Mouse (Mus musculus) forebrain, embryonic 12.5 days (tissue): Measurements from ENCODE around the gene Cyp2c37. TPM values are rescaled to one million over a fixed set of nuclear protein-coding genes. Genes with fewer than 3 reads are reported as not detected.
"Not testable (repeated sequence)": the region's sequence is repeated elsewhere in the genome, so short reads cannot be mapped to it uniquely, and the experiment has no call there.

ENCODE experiments used
- ATAC-seq: fragments of 200-750 bp; cut with Nextera tagmentation; 2 replicates; pipeline ENCODE4 v1.8.0; 2017; ENCODE audit warnings: moderate TSS enrichment; ENCODE audit not compliant: low FRiP score
- H3K27ac ChIP-seq: fragments of 300-500 bp; sonication (generic); 2 replicates; pipeline ENCODE4 v1.5.1; 2016; ENCODE audit warnings: mild to moderate bottlenecking
- H3K27me3 ChIP-seq: fragments of 300-500 bp; sonication (generic); 2 replicates; pipeline ENCODE4 v1.6.1; 2016; ENCODE audit warnings: mild to moderate bottlenecking
- H3K36me3 ChIP-seq: fragments of 300-500 bp; sonication (generic); replicated peaks from 2 replicates; pipeline ENCODE4 v1.6.1; 2016; ENCODE audit warnings: mild to moderate bottlenecking
- H3K4me1 ChIP-seq: fragments of 300-500 bp; sonication (generic); 2 replicates; pipeline ENCODE4 v1.6.1; 2016
- H3K4me2 ChIP-seq: fragments of 300-500 bp; sonication (generic); 2 replicates; pipeline ENCODE4 v1.6.1; 2016; ENCODE audit warnings: mild to moderate bottlenecking, moderate library complexity
- H3K4me3 ChIP-seq: fragments of 300-500 bp; sonication (generic); replicated peaks from 2 replicates; pipeline ENCODE4 v1.5.1; 2016; ENCODE audit warnings: mild to moderate bottlenecking
- H3K9ac ChIP-seq: fragments of 300-500 bp; sonication (generic); 2 replicates; pipeline ENCODE4 v1.6.1; 2016; ENCODE audit warnings: mild to moderate bottlenecking
- H3K9me3 ChIP-seq: fragments of 300-500 bp; sonication (generic); 2 replicates; pipeline ENCODE4 v1.6.1; 2016
- WGBS: fragments of 180-500 bp; shearing (Covaris S2); methylation state at CpG from one replicate; pipeline ENCODE4 v1.1.7; 2016; 5-methylcytosine and 5-hydroxymethylcytosine counted together
- polyA plus RNA-seq: library from polyadenylated mRNA; unstranded; fragments of >200 nt; fragmentation: Nextera tagmentation; extraction: Ambion mirVana; gene quantifications from 2 replicates; pipeline ENCODE4 v1.2.1, GENCODE M21; 2016

Cyp2c37 gene
- polyA plus RNA-seq = not detected in 2 replicates

DNA sequence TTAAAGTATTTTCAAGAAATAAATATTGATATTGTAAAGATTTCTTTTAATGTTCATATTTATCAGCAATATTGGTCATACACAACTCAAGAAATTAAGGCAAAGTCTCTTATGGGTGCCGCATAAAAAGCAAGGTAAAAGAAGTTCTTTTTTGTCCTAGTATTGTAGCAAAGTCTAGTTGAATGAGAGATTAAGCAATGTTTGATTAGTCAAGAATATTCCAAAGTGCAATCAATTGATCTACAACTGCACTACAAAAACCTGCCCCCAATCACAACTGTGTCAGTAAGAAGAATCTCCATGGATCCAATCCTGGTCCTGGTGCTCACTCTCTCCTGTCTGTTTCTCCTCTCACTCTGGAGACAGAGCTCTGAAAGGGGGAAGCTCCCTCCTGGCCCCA is at the start of gene Cyp2c37:
Cyp2c37 (plus strand) TSS at position 285 of the 400 bp plus-strand sequence.
- H3K9me3 ChIP-seq, H3K9ac ChIP-seq: not testable (repeated sequence)

DNA sequence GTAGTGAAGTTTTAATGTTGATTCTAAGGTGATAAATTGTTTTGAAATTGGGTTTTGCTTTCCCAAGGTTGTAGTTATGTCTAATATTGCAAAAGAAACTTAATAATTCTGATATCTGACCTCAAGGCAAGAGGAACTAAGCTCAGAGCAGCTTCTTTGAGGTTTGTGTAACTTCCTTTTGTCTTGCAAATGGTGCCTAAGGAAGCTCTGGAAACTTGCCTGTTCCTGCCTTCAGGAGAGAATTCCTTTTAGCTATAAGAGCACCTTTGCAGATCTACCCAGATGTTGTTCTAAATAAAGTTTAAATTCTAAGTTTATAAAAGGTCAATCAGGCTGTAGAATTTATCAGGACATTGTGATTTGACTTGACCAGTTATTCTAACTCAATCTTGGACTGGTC is 31.4 kb upstream of the Cyp2c37 start:
- H3K4me2 ChIP-seq, ATAC-seq, H3K36me3 ChIP-seq, H3K4me3 ChIP-seq, H3K27me3 ChIP-seq, H3K9me3 ChIP-seq, H3K27ac ChIP-seq, H3K4me1 ChIP-seq, H3K9ac ChIP-seq: not testable (repeated sequence)

More for the DNA sequence above, at the start of gene Cyp2c37:
- not testable (repeated sequence) for H3K4me2 ChIP-seq, H3K36me3 ChIP-seq, ATAC-seq, H3K27me3 ChIP-seq, H3K4me1 ChIP-seq, H3K27ac ChIP-seq, H3K4me3 ChIP-seq
- 97% methylated on average over 1 of the region's 1 CpGs for whole genome bisulfite sequencing

DNA sequence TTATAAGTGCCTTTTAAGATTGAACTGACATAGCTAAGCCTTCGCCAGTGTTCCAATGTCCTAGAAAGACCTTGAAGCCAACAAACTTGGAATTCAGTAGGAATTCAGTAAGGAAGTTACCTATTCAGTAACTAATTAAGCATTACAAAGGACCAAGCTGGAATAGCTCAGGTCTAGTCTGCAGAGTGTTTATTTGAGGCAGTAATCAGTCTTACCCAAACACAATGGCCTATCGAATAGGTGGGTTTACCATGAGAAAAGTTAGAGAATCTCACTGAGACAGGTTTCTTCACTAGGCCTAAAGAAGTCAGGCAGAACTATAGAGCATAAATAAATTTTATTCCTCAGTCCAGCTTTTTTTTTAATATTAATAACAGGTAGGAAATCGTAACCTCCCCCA is 21.1 kb upstream of the Cyp2c37 start:
- not testable (repeated sequence) for H3K9ac ChIP-seq, H3K4me1 ChIP-seq, H3K9me3 ChIP-seq, H3K27me3 ChIP-seq, H3K4me3 ChIP-seq, ATAC-seq, H3K27ac ChIP-seq, H3K36me3 ChIP-seq, H3K4me2 ChIP-seq
- WGBS = 87% methylated on average over 3 of the region's 3 CpGs

DNA sequence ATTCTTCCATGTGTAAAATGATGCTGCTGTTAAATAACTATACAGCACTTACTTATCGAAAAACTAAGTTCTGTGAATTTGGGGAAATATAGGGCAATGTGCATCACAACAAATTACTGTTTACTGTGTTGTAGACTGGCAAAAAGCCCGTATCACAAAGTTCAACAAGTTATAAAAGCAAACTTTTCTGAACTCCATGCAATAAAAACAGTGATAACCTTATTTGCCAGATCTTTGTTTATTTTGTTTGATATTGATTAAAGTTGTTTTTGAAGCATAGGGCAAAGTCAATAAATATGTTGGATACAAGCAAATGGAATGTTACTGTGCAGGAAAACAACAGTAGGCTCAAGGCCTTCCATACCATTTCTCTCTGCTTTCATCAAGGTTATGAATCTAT is 2.8 kb upstream of the Cyp2c37 start:
- whole genome bisulfite sequencing = 77% methylated on average over 2 of the region's 2 CpGs

More for the DNA sequence above, 2.8 kb upstream of the Cyp2c37 start:
- Histone ChIP-seq H3K9ac (no peak overlapping the region), H3K9me3 (no peaks in the 10 kb centered on the region), H3K36me3 (no peaks in the 10 kb centered on the region), H3K4me1 (no peaks in the 10 kb centered on the region), H3K4me2 (no peak overlapping the region), H3K4me3 (no peak overlapping the region), H3K27ac (no peak overlapping the region), H3K27me3 (no peaks in the 10 kb centered on the region)
- ATAC-seq = no peak

Other genes with a start within 250 kb of the Cyp2c37 start
- not detected in 2 replicates for gene Cyp2c40, start 179.6 kb upstream of the Cyp2c37 start, polyA plus RNA-seq
- not detected in 2 replicates for gene Cyp2c69, start 105.6 kb upstream of the Cyp2c37 start, polyA plus RNA-seq
- gene Cyp2c54, start 81.4 kb downstream of the Cyp2c37 start, polyA plus RNA-seq = not detected in 2 replicates
- not detected in 2 replicates for gene Cyp2c50, start 97.3 kb downstream of the Cyp2c37 start, polyA plus RNA-seq
- not detected in 2 replicates for gene Cyp2c70, start 194.9 kb downstream of the Cyp2c37 start, polyA plus RNA-seq